ENCODE assay signal across 8 mouse cellular contexts in genomic region chr7:116504818-116505170, GRCm38 (mm10). TPM values are rescaled to one million over a fixed set of nuclear protein-coding genes. Genes with fewer than 3 reads are reported as not detected.
DNase-seq lines count a peak whose midpoint lies in the region; ATAC-seq and TF ChIP-seq lines count a peak whose summit lies in the region.

No protein-coding gene starts in this region.

- TF ChIP-seq CTCF in kidney, postnatal 0 days (IDR thresholded peaks at IDR 0.05; ENCODE audit: low read depth), result no peak
- TF ChIP-seq CTCF in cortical plate, adult 2 months (IDR thresholded peaks at IDR 0.05; ENCODE audit: extremely low read depth, insufficient read depth, low read length), result no peak

- no peaks in the 10 kb centered on the region for H3K27me3 ChIP-seq in kidney, postnatal 0 days (ENCODE audit: insufficient read depth, low read length)
- H3K27me3 ChIP-seq in intestine, embryonic 15.5 days (replicated peaks), result no peaks in the 10 kb centered on the region

- peak overlapping the region; percentile 78 for H3K4me2 ChIP-seq in kidney, postnatal 0 days (ENCODE audit: low read length)
- peak overlapping the region; percentile 89 for H3K4me2 ChIP-seq in intestine, embryonic 15.5 days (replicated peaks)

- no peaks in the 10 kb centered on the region for H3K9me3 ChIP-seq in kidney, postnatal 0 days (replicated peaks; ENCODE audit: low read length)
- H3K9me3 ChIP-seq in intestine, embryonic 15.5 days, result no peaks in the 10 kb centered on the region

- TF ChIP-seq POLR2A in cortical plate, adult 2 months (IDR thresholded peaks at IDR 0.05; ENCODE audit: extremely low read depth, insufficient read depth, low read length), result no peak

- H3K9ac ChIP-seq in kidney, postnatal 0 days (ENCODE audit: low read depth, low read length), result peak overlapping the region; percentile 84
- H3K9ac ChIP-seq in intestine, embryonic 15.5 days, result peak overlapping the region; percentile 84

- WGBS in kidney, postnatal 0 days, result 1% methylated on average over 6 of the region's 6 CpGs
- WGBS in intestine, embryonic 15.5 days, result 4% methylated on average over 6 of the region's 6 CpGs

- 0 out of 2 replicates have a peak overlapping the region, but pooled peaks have one; percentile 65 for H3K27ac ChIP-seq in kidney, postnatal 0 days
- H3K27ac ChIP-seq in cortical plate, adult 2 months (ENCODE audit: insufficient read depth, low read length), result no peak overlapping the region
- H3K27ac ChIP-seq in intestine, embryonic 15.5 days, result 0 out of 2 replicates have a peak overlapping the region, but pooled peaks have one; percentile 32

- ATAC-seq in kidney, postnatal 0 days (replicated peaks; ENCODE audit: low FRiP score, low read depth), result no peak; the same call in 1 of the 2 replicates
- ATAC-seq in intestine, embryonic 15.5 days, result no peak

- DNase-seq in kidney, postnatal 0 days (ENCODE audit: low spot score), result peak; percentile 25
- no peak for DNase-seq in kidney, postnatal 10 days
- peak; percentile 47 for DNase-seq in naive thymus-derived CD4-positive, alpha-beta T cell, adult 2 months (ENCODE audit: low read depth)
- DNase-seq in right cerebral cortex, postnatal 14 days, result no peak
- DNase-seq in c-Kit-positive CD71-positive TER-119-positive erythroid progenitor cells, embryonic 14.5 days (ENCODE audit: low spot score), result no peak
- no peak for DNase-seq in kidney, adult 9 months

- no peaks in the 10 kb centered on the region for H3K4me1 ChIP-seq in kidney, postnatal 0 days (replicated peaks; ENCODE audit: insufficient read depth, low read length)
- no peaks in the 10 kb centered on the region for H3K4me1 ChIP-seq in cortical plate, adult 2 months (ENCODE audit: control insufficient read depth, insufficient read depth, low read length)
- no peaks in the 10 kb centered on the region; the same call in 1 of the 2 replicates for H3K4me1 ChIP-seq in intestine, embryonic 15.5 days (replicated peaks)

- H3K4me3 ChIP-seq in kidney, postnatal 0 days (replicated peaks; ENCODE audit: low read depth, low read length), result peak overlapping the region; percentile 80
- H3K4me3 ChIP-seq in cortical plate, adult 2 months (ENCODE audit: insufficient read depth, low read length), result peak overlapping the region; percentile 61
- H3K4me3 ChIP-seq in intestine, embryonic 15.5 days (replicated peaks), result peak overlapping the region; percentile 80

- 0 out of 2 replicates have a peak, but pooled peaks cover 3% of the 10 kb centered on the region for H3K36me3 ChIP-seq in kidney, postnatal 0 days (ENCODE audit: insufficient read depth, low read length)
- H3K36me3 ChIP-seq in intestine, embryonic 15.5 days, result no peaks in the 10 kb centered on the region

RNA-seq across cellular contexts. Expression of gene Nucb2, which starts 0.6 kb away (rescaled TPM):
- polyA plus RNA-seq in kidney, postnatal 0 days (2015; fragmentation: Nextera tagmentation; extraction: Ambion mirVana), result 23.1 and 23.3 TPM in 2 replicates
- 14.4 and 14.7 TPM in 2 replicates for polyA plus RNA-seq in cortical plate, adult 2 months (2012; rRNA removed)
- polyA plus RNA-seq in intestine, embryonic 15.5 days (2015; fragmentation: Nextera tagmentation; extraction: Ambion mirVana), result 17.0 and 21.0 TPM in 2 replicates

Comparison
In these comparisons a context has a peak if more than half of its experiments do, and no peak if none do; other contexts are left out.
1. DNase-seq: peak in kidney, postnatal 0 days (single experiment) and naive thymus-derived CD4-positive, alpha-beta T cell, adult 2 months (single experiment); none in kidney, postnatal 10 days (single experiment), right cerebral cortex, postnatal 14 days (single experiment), c-Kit-positive CD71-positive TER-119-positive erythroid progenitor cells, embryonic 14.5 days (single experiment) and kidney, adult 9 months (single experiment).
2. Peak in every context shown above with its lines, with median percentiles within 50 percentile points of each other: H3K4me3 ChIP-seq.